Mouse (Mus musculus): Measurements from ENCODE around the gene Wars. TPM values are rescaled to one million over a fixed set of nuclear protein-coding genes. Genes with fewer than 3 reads are reported as not detected.

Gene Wars
- polyA plus RNA-seq, 1 experiment from 2014 or later, result 82.8 TPM

GRCm38 (mm10) chr12:108880606-108881005, 13.4 kb downstream of the Wars start:
- Histone ChIP-seq H3K4me2 (ENCODE audit: low read depth, low read length) (no peak overlapping the region), H3K27me3 (replicated peaks; ENCODE audit: control insufficient read depth, insufficient read depth, low read length) (no peaks in the 10 kb centered on the region), H3K36me3 (ENCODE audit: control insufficient read depth, insufficient read depth, low read length) (peaks cover 3% of the 10 kb centered on the region), H3K27ac (ENCODE audit: low read length) (peak overlapping the region; percentile 67), H3K9me3 (ENCODE audit: control insufficient read depth, low read length) (no peaks in the 10 kb centered on the region), H3K4me3 (ENCODE audit: low read length) (no peak overlapping the region), H3K9ac (ENCODE audit: low read depth, low read length) (no peak overlapping the region), H3K4me1 (ENCODE audit: control insufficient read depth, insufficient read depth, low read length) (0 out of 2 replicates have a peak, but pooled peaks cover 3% of the 10 kb centered on the region)
- 70% methylated on average over 5 of the region's 5 CpGs for WGBS
- peak; percentile 94 for ATAC-seq

- H3K4me3 ChIP-seq (ENCODE audit: low read length), result no peak overlapping the region
- 0 out of 2 replicates have a peak, but pooled peaks cover 3% of the 10 kb centered on the region for H3K4me1 ChIP-seq (ENCODE audit: control insufficient read depth, insufficient read depth, low read length)
- no peak for ATAC-seq
- no peak overlapping the region for H3K9ac ChIP-seq (ENCODE audit: low read depth, low read length)
- no peak overlapping the region for H3K4me2 ChIP-seq (ENCODE audit: low read depth, low read length)
- no peaks in the 10 kb centered on the region for H3K27me3 ChIP-seq (replicated peaks; ENCODE audit: control insufficient read depth, insufficient read depth, low read length)
- no peaks in the 10 kb centered on the region for H3K9me3 ChIP-seq (ENCODE audit: control insufficient read depth, low read length)
- peaks cover 3% of the 10 kb centered on the region for H3K36me3 ChIP-seq (ENCODE audit: control insufficient read depth, insufficient read depth, low read length)
- WGBS, result 81% methylated on average over 4 of the region's 4 CpGs
- no peak overlapping the region for H3K27ac ChIP-seq (ENCODE audit: low read length)
These were observed 14.8 kb downstream of the Wars start for GRCm38 (mm10) chr12:108879138-108879537.

- H3K9me3 ChIP-seq (ENCODE audit: control insufficient read depth, low read length), result no peaks in the 10 kb centered on the region
- no peak overlapping the region for H3K4me3 ChIP-seq (ENCODE audit: low read length)
- H3K9ac ChIP-seq (ENCODE audit: low read depth, low read length), result no peak overlapping the region
- WGBS, result 75% methylated on average over 5 of the region's 5 CpGs
- H3K36me3 ChIP-seq (ENCODE audit: control insufficient read depth, insufficient read depth, low read length), result peaks cover 22% of the 10 kb centered on the region
- no peak overlapping the region for H3K27ac ChIP-seq (ENCODE audit: low read length)
- H3K4me1 ChIP-seq (ENCODE audit: control insufficient read depth, insufficient read depth, low read length), result no peaks in the 10 kb centered on the region
- H3K4me2 ChIP-seq (ENCODE audit: low read depth, low read length), result no peak overlapping the region
- H3K27me3 ChIP-seq (replicated peaks; ENCODE audit: control insufficient read depth, insufficient read depth, low read length), result no peaks in the 10 kb centered on the region
- ATAC-seq, result no peak
These were observed 20.9 kb downstream of the Wars start for GRCm38 (mm10) chr12:108873122-108873521.

- ATAC-seq, result no peak
- Histone ChIP-seq H3K9ac (ENCODE audit: low read depth, low read length) (no peak overlapping the region), H3K27ac (ENCODE audit: low read length) (no peak overlapping the region), H3K36me3 (ENCODE audit: control insufficient read depth, insufficient read depth, low read length) (peaks cover 31% of the 10 kb centered on the region), H3K4me1 (ENCODE audit: control insufficient read depth, insufficient read depth, low read length) (no peaks in the 10 kb centered on the region), H3K4me2 (ENCODE audit: low read depth, low read length) (no peak overlapping the region), H3K27me3 (replicated peaks; ENCODE audit: control insufficient read depth, insufficient read depth, low read length) (no peaks in the 10 kb centered on the region), H3K4me3 (ENCODE audit: low read length) (no peak overlapping the region), H3K9me3 (ENCODE audit: control insufficient read depth, low read length) (no peaks in the 10 kb centered on the region)
- whole genome bisulfite sequencing, result 90% methylated on average over 2 of the region's 2 CpGs
These were observed 24.4 kb downstream of the Wars start for GRCm38 (mm10) chr12:108869575-108869974.

GRCm38 (mm10) chr12:108865007-108865494, 28.9 kb downstream of the Wars start:
- Histone ChIP-seq H3K36me3 (ENCODE audit: control insufficient read depth, insufficient read depth, low read length) (peaks cover 42% of the 10 kb centered on the region), H3K27ac (ENCODE audit: low read length) (peak overlapping the region; percentile 35; the same call in 1 of the 2 replicates), H3K4me2 (ENCODE audit: low read depth, low read length) (no peak overlapping the region), H3K9me3 (ENCODE audit: control insufficient read depth, low read length) (no peaks in the 10 kb centered on the region), H3K4me1 (ENCODE audit: control insufficient read depth, insufficient read depth, low read length) (no peaks in the 10 kb centered on the region), H3K27me3 (replicated peaks; ENCODE audit: control insufficient read depth, insufficient read depth, low read length) (no peaks in the 10 kb centered on the region), H3K4me3 (ENCODE audit: low read length) (no peak overlapping the region), H3K9ac (ENCODE audit: low read depth, low read length) (no peak overlapping the region)
- ATAC-seq, result peak; percentile 53
- WGBS, result 59% methylated on average over 6 of the region's 6 CpGs

GRCm38 (mm10) chr12:108858486-108858885, 35.5 kb downstream of the Wars start:
- ATAC-seq, result no peak
- Histone ChIP-seq H3K36me3 (ENCODE audit: control insufficient read depth, insufficient read depth, low read length) (peaks cover 15% of the 10 kb centered on the region), H3K4me3 (ENCODE audit: low read length) (no peak overlapping the region), H3K4me2 (ENCODE audit: low read depth, low read length) (no peak overlapping the region), H3K9me3 (ENCODE audit: control insufficient read depth, low read length) (no peaks in the 10 kb centered on the region), H3K27me3 (replicated peaks; ENCODE audit: control insufficient read depth, insufficient read depth, low read length) (no peaks in the 10 kb centered on the region), H3K27ac (ENCODE audit: low read length) (peak overlapping the region; percentile 43; the same call in 1 of the 2 replicates), H3K4me1 (ENCODE audit: control insufficient read depth, insufficient read depth, low read length) (0 out of 2 replicates have a peak, but pooled peaks cover 3% of the 10 kb centered on the region), H3K9ac (ENCODE audit: low read depth, low read length) (no peak overlapping the region)
- 78% methylated on average over 5 of the region's 5 CpGs for WGBS

GRCm38 (mm10) chr12:108857589-108858184, 36.3 kb downstream of the Wars start:
- Histone ChIP-seq H3K36me3 (ENCODE audit: control insufficient read depth, insufficient read depth, low read length) (peaks cover 11% of the 10 kb centered on the region), H3K9ac (ENCODE audit: low read depth, low read length) (no peak overlapping the region), H3K4me2 (ENCODE audit: low read depth, low read length) (no peak overlapping the region), H3K4me3 (ENCODE audit: low read length) (no peak overlapping the region), H3K9me3 (ENCODE audit: control insufficient read depth, low read length) (no peaks in the 10 kb centered on the region), H3K27me3 (replicated peaks; ENCODE audit: control insufficient read depth, insufficient read depth, low read length) (no peaks in the 10 kb centered on the region), H3K27ac (ENCODE audit: low read length) (peak overlapping the region; percentile 43), H3K4me1 (ENCODE audit: control insufficient read depth, insufficient read depth, low read length) (0 out of 2 replicates have a peak, but pooled peaks cover 3% of the 10 kb centered on the region)
- 62% methylated on average over 7 of the region's 7 CpGs for WGBS
- 0 out of 2 replicates have a peak, but pooled peaks have one; percentile 16 for ATAC-seq

GRCm38 (mm10) chr12:108857109-108857508, 36.9 kb downstream of the Wars start:
- WGBS, result 77% methylated on average over 7 of the region's 7 CpGs
- H3K4me1 ChIP-seq (ENCODE audit: control insufficient read depth, insufficient read depth, low read length), result 0 out of 2 replicates have a peak, but pooled peaks cover 3% of the 10 kb centered on the region
- H3K36me3 ChIP-seq (ENCODE audit: control insufficient read depth, insufficient read depth, low read length), result peaks cover 6% of the 10 kb centered on the region; the same call in 1 of the 2 replicates
- peak overlapping the region; percentile 16; the same call in 1 of the 2 replicates for H3K27ac ChIP-seq (ENCODE audit: low read length)
- H3K27me3 ChIP-seq (replicated peaks; ENCODE audit: control insufficient read depth, insufficient read depth, low read length), result no peaks in the 10 kb centered on the region
- H3K9me3 ChIP-seq (ENCODE audit: control insufficient read depth, low read length), result no peaks in the 10 kb centered on the region
- H3K9ac ChIP-seq (ENCODE audit: low read depth, low read length), result no peak overlapping the region
- ATAC-seq, result no peak
- no peak overlapping the region for H3K4me3 ChIP-seq (ENCODE audit: low read length)
- H3K4me2 ChIP-seq (ENCODE audit: low read depth, low read length), result no peak overlapping the region

GRCm38 (mm10) chr12:108856186-108856585, 37.8 kb downstream of the Wars start:
- H3K4me1 ChIP-seq (ENCODE audit: control insufficient read depth, insufficient read depth, low read length), result 0 out of 2 replicates have a peak, but pooled peaks cover 3% of the 10 kb centered on the region
- no peak overlapping the region for H3K4me3 ChIP-seq (ENCODE audit: low read length)
- H3K27me3 ChIP-seq (replicated peaks; ENCODE audit: control insufficient read depth, insufficient read depth, low read length), result no peaks in the 10 kb centered on the region
- ATAC-seq, result no peak
- no peak overlapping the region for H3K4me2 ChIP-seq (ENCODE audit: low read depth, low read length)
- H3K9ac ChIP-seq (ENCODE audit: low read depth, low read length), result peak overlapping the region; percentile 18; the same call in 1 of the 2 replicates
- H3K9me3 ChIP-seq (ENCODE audit: control insufficient read depth, low read length), result no peaks in the 10 kb centered on the region
- H3K36me3 ChIP-seq (ENCODE audit: control insufficient read depth, insufficient read depth, low read length), result peaks cover 3% of the 10 kb centered on the region; the same call in 1 of the 2 replicates
- WGBS, result 83% methylated on average over 8 of the region's 8 CpGs
- no peak overlapping the region for H3K27ac ChIP-seq (ENCODE audit: low read length)

All from intestine, embryonic 16.5 days (tissue).